Mouse (Mus musculus) kidney, postnatal 25 days (tissue): ENCODE measurements around the gene Cyp2g1.
"Not testable (repeated sequence)": the region's sequence is repeated elsewhere in the genome, so short reads cannot be mapped to it uniquely, and the experiment has no call there.

Source experiments
- DNase-seq, 2 experiments: peaks; one replicate each; pipeline ENCODE4 v3.0.0; 2021; ENCODE audit warnings: mixed read lengths in 2 of 2

Cyp2g1 gene

GRCm38 (mm10) chr7:26808592-26808991, at the start of gene Cyp2g1:
TSS of gene Cyp2g1 (plus strand) at chr7:26808892.
- no peak for DNase-seq

- peak; percentile 47 to 65 for DNase-seq
Measured at GRCm38 (mm10) chr7:26767084-26767483, 41.6 kb upstream of the Cyp2g1 start.

- DNase-seq = no peak
Measured at GRCm38 (mm10) chr7:26769881-26770470, 38.7 kb upstream of the Cyp2g1 start.

- DNase-seq = no peak
Measured at GRCm38 (mm10) chr7:26772866-26773586, 35.7 kb upstream of the Cyp2g1 start.

- DNase-seq = peak; percentile 34 to 48
Measured at GRCm38 (mm10) chr7:26775866-26776265, 32.8 kb upstream of the Cyp2g1 start.

GRCm38 (mm10) chr7:26777806-26778205, 30.9 kb upstream of the Cyp2g1 start:
- DNase-seq = peak in 1 of 2 experiments; percentile 21

- peak; percentile 71 for DNase-seq
Measured at GRCm38 (mm10) chr7:26778474-26778873, 30.2 kb upstream of the Cyp2g1 start.

GRCm38 (mm10) chr7:26779799-26780416, 28.8 kb upstream of the Cyp2g1 start:
- DNase-seq = no peak

- peak in 1 of 2 experiments; percentile 50 for DNase-seq
Measured at GRCm38 (mm10) chr7:26780510-26780909, 28.2 kb upstream of the Cyp2g1 start.

- DNase-seq = no peak
Measured at GRCm38 (mm10) chr7:26780998-26781766, 27.5 kb upstream of the Cyp2g1 start.

GRCm38 (mm10) chr7:26781767-26782131, 26.9 kb upstream of the Cyp2g1 start:
- DNase-seq = no peak

GRCm38 (mm10) chr7:26783163-26783562, 25.5 kb upstream of the Cyp2g1 start:
- DNase-seq = peak; percentile 83 to 93

GRCm38 (mm10) chr7:26786013-26786412, 22.7 kb upstream of the Cyp2g1 start:
- not testable (repeated sequence) for DNase-seq

GRCm38 (mm10) chr7:26789984-26790383, 18.7 kb upstream of the Cyp2g1 start:
- DNase-seq = no peak

GRCm38 (mm10) chr7:26800104-26800503, 8.6 kb upstream of the Cyp2g1 start:
- DNase-seq = no peak

GRCm38 (mm10) chr7:26800996-26801395, 7.7 kb upstream of the Cyp2g1 start:
- no peak for DNase-seq

- not testable (repeated sequence) for DNase-seq
Measured at GRCm38 (mm10) chr7:26831556-26832292, 23.0 kb downstream of the Cyp2g1 start.

- DNase-seq = peak; percentile 50 to 80
Measured at GRCm38 (mm10) chr7:26832668-26833067, 24.0 kb downstream of the Cyp2g1 start.

GRCm38 (mm10) chr7:26835059-26835458, 26.4 kb downstream of the Cyp2g1 start, which contains the start of gene Cyp2a5:
TSS of gene Cyp2a5 (plus strand) at chr7:26835305.
- peak; percentile 67 to 84 for DNase-seq

GRCm38 (mm10) chr7:26843400-26843799, 34.7 kb downstream of the Cyp2g1 start:
- not testable (repeated sequence) for DNase-seq

GRCm38 (mm10) chr7:26850063-26850462, 41.4 kb downstream of the Cyp2g1 start:
- DNase-seq = not testable (repeated sequence)
